Mouse (Mus musculus) ovary, adult 18-20 months (tissue): ENCODE results near the gene Eif4g3.
"Not testable (repeated sequence)": the region's sequence is repeated elsewhere in the genome, so short reads cannot be mapped to it uniquely, and the experiment has no call there.

Source experiments
- DNase-seq: peaks from one replicate; pipeline ENCODE4 v3.0.0; 2022; ENCODE audit warnings: low spot score, mixed read lengths

Eif4g3 gene

DNA sequence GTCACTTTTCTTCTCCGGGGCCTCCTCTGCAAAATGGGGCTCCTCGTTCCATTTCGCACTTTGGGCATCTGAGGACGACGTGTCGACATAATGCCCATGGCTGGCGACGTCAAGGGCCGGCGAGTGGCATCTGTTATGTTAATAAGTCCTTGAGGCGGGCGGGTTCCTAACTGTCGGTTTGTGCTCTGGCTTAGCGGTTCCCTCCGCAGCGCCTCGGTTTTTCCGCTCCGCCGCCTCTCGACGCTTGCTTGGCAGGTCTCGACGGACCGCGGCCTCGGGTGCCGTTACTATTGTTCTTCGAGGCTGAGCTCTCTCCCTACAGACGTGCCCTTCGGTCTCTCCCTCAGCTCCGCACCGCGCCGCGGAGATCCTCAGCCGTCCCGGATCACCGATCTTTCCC lies at the start of gene Eif4g3:
Gene Eif4g3 (plus strand): TSS at position 133 of the 400 bp plus-strand sequence.
- no peak for DNase-seq

- DNase-seq = no peak
These were observed 49.3 kb upstream of the Eif4g3 start for GRCm38 (mm10) chr4:137943540-137943939.

GRCm38 (mm10) chr4:137945376-137945775 lies 47.4 kb upstream of the Eif4g3 start:
- no peak for DNase-seq

- no peak for DNase-seq
These were observed 46.4 kb upstream of the Eif4g3 start for GRCm38 (mm10) chr4:137946419-137946818.

GRCm38 (mm10) chr4:137952840-137953239 lies 40.0 kb upstream of the Eif4g3 start:
- DNase-seq = no peak

DNA sequence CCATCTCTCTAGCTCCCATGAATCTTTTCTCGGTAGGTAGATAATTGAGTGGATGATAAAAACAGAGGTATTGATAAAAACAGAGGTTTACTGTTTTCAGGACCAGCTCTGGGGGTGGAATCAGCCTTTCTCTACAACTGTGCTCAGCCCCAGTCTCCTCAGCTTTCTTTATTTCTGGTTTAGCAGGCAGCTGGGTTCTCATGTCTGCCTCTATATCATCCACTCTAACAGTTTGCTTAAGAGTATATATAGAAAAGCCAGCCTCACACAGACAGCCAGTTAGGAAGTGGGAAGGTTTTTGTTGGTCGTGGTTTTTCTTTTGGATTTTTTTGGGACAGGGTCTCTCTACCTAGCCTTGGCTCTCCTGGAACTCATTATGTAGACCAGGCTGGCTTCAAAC lies 38.6 kb upstream of the Eif4g3 start:
- no peak for DNase-seq

GRCm38 (mm10) chr4:137954926-137955396 lies 37.9 kb upstream of the Eif4g3 start:
- peak; percentile 35 for DNase-seq

- DNase-seq = no peak
These were observed 36.6 kb upstream of the Eif4g3 start for GRCm38 (mm10) chr4:137956260-137956659.

GRCm38 (mm10) chr4:137959889-137960665 lies 32.7 kb upstream of the Eif4g3 start:
- DNase-seq = no peak

GRCm38 (mm10) chr4:137960757-137961156 lies 32.1 kb upstream of the Eif4g3 start:
- DNase-seq = peak; percentile 68

DNA sequence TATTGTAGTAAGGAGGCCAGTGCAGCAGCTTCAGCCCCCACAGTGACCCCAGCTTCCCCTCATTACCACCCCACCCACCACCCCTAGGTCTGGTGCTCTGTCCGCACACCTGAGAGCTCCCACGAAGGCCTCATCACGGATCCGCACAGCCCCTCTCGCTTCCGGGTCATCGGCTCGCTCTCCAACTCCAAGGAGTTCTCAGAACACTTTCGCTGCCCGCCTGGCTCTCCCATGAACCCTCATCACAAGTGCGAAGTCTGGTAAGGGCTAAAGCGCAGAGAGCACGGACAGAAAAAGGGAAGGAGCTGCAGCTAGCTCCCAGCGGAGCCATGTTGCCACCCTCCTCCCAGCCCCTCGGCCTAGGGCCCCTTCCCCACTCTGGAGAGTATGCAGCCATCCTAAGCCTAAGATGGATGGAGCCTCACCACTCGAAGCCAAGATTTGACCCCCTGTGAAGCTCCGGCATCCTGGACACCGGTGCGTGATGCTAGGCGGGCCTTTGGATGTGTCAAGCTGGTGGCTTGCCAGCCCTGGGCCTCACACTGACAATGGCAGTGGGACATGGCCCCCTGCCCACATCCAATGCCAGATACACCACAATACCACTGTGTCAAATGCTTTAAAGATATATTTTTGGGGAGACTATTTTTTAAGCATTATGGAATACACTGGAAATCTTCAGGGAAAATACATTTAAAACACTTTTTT lies 30.0 kb upstream of the Eif4g3 start:
- no peak for DNase-seq

GRCm38 (mm10) chr4:137963431-137963830 lies 29.4 kb upstream of the Eif4g3 start:
- DNase-seq = no peak

DNA sequence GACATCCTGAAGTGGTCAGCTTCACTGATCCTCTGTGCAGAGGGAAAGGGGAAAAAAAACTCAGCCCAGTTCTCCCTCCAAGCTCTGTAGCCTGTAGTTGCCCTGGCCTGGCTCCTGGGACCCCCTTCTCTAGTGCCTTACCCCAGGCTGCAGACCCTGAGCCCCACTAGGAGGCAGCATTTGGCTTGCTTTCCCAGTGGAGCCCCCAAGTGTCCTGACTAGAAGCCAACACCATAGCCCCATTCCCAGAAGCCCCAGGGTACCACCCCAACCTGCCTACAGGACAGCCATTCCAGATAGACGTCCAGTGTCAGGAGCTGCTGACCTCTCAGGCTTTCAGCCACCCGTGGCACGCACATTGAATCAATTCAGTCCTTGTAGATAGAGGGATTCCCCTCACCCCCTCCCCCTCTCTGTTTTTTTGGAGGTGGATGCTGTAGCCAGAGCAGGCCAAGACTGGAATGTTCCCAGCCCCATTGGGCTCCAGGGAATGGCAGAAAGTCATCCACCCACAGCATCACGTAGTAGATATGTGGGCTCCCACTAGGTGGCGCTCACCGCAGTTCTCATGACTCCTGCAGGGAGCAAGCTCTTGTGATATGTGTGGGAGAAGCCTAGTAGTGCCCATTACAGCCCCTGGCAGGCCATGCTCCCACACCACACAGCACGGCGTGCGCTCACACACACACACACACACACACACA lies 28.8 kb upstream of the Eif4g3 start:
- DNase-seq = no peak

DNA sequence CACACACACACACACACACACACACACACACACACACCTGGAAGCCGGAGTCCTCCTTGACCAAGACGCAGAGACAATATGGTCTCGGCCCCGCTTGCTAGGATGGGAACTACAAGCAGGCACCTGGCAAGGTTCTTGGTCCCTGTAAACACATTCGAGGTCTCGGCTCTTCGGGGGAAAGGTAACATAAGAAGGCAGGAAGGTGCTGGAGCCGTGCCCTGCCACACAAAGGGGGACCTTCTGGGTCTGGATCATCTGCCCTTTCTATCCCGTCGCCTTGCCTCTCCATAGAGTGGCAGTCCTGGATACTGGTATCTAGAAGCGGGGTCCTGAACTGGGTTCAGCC lies 28.3 kb upstream of the Eif4g3 start:
- no peak for DNase-seq

DNA sequence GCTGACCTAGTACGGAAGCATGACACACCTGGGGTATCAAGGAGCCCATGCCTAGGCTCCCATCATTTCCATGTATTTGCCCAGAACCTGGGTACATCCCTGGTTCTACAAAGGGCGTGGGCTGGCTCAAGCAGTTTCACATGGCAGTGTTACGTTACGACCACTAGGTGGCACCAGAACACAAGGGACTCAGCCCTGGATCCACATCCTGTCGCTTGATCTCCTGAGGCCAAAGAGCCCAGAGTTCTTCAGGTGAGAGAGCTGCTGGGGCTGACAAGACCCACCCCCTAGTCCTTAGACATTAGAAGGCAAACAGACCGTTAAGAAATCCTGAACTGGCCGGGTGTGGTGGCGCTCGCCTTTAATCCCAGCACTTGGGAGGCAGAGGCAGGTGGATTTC lies 24.6 kb upstream of the Eif4g3 start:
- no peak for DNase-seq

DNA sequence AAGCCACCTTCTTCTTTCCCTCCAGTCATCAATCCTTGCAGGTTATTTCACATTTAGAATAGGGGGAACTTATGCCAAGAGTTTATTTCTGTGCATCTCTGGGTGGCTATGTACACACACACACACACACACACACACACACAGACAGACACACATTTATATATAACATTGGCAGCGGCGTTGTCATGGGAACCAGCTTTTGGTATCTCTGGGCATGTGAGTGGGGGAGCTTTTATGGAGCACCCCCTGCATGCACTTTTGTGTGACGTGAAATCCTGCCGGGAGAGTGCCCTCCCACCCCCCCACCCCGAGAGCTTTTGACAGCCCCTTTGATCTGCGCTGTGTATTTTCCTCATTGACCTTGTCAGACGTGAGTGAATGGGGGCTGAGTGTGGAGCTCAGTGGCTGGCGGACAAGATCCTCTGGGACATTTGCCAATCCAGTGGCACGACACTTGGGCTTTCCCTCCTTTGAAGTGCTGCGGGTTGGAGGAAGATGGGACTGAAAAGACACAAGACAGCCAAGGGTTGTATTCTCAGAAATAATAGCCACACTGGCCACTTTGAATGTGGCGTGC lies 22.1 kb upstream of the Eif4g3 start:
- DNase-seq = not testable (repeated sequence)

- not testable (repeated sequence) for DNase-seq
These were observed 17.9 kb upstream of the Eif4g3 start for GRCm38 (mm10) chr4:137974856-137975432.

DNA sequence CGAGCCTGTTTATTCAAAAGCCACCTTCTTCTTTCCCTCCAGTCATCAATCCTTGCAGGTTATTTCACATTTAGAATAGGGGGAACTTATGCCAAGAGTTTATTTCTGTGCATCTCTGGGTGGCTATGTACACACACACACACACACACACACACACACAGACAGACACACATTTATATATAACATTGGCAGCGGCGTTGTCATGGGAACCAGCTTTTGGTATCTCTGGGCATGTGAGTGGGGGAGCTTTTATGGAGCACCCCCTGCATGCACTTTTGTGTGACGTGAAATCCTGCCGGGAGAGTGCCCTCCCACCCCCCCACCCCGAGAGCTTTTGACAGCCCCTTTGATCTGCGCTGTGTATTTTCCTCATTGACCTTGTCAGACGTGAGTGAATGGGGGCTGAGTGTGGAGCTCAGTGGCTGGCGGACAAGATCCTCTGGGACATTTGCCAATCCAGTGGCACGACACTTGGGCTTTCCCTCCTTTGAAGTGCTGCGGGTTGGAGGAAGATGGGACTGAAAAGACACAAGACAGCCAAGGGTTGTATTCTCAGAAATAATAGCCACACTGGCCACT lies 13.7 kb upstream of the Eif4g3 start:
- not testable (repeated sequence) for DNase-seq

GRCm38 (mm10) chr4:137982869-137983268 lies 10.0 kb upstream of the Eif4g3 start:
- DNase-seq = no peak

GRCm38 (mm10) chr4:137984212-137984611 lies 8.6 kb upstream of the Eif4g3 start:
- DNase-seq = peak; percentile 42

DNA sequence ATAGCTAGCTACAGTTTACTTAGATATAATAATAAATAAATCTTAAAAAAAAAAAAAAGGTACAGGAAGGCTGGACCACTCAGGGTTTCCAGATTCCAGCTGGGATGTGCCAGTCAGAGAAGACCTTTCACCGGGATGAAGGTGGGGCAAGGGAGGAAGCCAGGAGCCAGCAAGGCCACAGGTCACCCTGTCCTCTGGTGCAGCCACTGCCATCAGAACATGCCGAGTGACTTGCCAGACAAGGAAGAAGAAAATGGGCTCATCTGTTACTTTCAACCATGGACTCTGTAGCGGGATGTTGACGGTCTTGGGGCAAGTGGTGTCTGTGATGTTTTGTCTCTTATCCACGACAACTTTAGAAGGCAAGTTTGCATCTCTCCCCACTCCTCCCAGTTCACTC lies 8.1 kb upstream of the Eif4g3 start:
- DNase-seq = no peak

DNA sequence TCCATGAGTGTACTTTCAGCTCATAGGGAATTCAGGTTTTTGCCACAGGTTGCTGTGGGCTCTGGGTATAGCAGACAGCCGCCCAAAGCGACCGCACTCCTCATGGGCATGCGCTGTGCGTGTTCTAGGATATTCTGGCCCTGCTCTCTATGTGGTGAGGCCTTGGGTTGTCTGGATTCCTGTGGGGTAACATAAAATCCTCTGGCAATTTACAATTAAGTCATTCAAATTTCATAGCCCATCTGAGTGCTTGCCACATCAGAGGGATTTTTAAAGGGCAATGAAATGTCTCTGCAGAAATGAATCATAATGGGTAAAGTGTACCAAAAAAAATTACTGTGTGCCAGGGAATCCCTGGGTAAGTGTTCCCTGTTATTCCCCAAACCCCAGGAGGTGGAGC lies 3.4 kb upstream of the Eif4g3 start:
- no peak for DNase-seq
